Mouse (Mus musculus): ENCODE results near the gene Ugt1a10. TPM values are rescaled to one million over a fixed set of nuclear protein-coding genes. Genes with fewer than 3 reads are reported as not detected.
A peak's percentile ranks its signal among the peaks of the same experiment; 100 is the strongest.

Gene Ugt1a10
- polyA plus RNA-seq, 1 experiment from 2014 or later, result not detected

DNA sequence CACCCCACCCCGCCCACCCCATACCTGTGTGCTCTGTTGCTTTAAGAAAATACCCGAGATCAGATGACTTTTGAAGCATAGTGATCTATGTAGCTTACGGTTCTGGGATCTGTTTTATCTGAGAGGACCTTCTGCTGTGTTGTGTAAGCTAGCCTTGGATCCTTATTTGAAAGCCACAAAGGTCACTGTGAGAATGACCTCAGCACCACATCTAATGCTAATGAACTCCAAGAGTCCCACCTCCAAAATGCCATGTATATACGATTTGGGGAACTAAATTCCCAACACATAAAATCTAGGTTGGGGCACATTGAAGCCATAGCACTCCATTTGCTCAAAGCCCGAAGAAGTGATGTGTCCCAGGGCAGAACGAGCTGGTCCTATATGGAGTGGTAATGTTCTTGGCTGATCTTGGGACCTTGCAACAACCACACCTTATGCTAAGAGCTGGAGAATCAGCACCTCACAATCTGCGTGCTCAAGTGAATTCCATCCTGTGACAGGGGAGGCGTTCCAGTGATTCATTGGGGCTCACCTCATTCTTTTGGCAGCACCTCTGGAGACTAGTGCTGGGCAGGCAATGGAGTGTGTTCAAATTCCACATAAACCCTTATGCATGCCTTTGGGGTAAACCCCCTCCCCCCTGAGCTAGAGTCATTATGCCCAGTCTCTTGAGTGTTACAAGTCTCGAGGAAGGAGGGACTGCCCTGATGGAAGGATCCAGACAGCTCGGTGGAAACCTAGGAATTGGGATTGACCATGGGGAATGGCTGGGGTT, 201.9 kb downstream of the Ugt1a10 start:
- Histone ChIP-seq H3K27me3 (ENCODE audit: control insufficient read depth, insufficient read depth, low read length) (no peaks in the 10 kb centered on the region), H3K27ac (ENCODE audit: low read length) (no peak overlapping the region), H3K4me1 (ENCODE audit: control insufficient read depth, insufficient read depth, low read length) (no peaks in the 10 kb centered on the region; the same call in 1 of the 2 replicates), H3K4me2 (replicated peaks; ENCODE audit: low read depth, low read length) (no peak overlapping the region), H3K9ac (replicated peaks; ENCODE audit: low read depth, low read length) (no peak overlapping the region), H3K36me3 (ENCODE audit: control insufficient read depth, insufficient read depth, low read length) (peaks cover 23% of the 10 kb centered on the region; the same call in 1 of the 2 replicates), H3K9me3 (ENCODE audit: control insufficient read depth, low read depth, low read length) (peaks cover 33% of the 10 kb centered on the region), H3K4me3 (ENCODE audit: low read depth, low read length) (no peak overlapping the region)
- WGBS, result 75% methylated on average over 10 of the region's 10 CpGs
- ATAC-seq (ENCODE audit: insufficient number of reproducible peaks, insufficient read depth, low FRiP score, low read depth), result no peak

DNA sequence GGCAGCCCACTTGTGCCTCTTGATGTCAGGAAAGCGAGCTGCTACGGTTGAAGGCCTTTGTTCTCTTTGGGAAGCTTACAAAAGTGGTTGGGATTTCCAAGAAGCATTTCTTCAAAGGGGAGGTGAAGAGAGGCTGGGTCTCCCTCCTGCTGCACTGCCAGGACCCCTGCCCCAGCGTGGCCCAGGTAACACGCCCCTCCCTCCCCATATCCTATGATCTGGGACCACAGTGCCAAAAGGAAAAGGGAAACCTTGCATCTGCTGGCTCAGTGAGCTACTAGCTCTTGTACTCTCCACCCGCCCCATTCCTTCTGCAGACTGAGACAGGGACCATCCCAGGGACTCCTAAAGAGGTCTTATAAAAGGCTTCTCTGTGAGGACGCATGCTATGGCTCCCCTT, 202.5 kb downstream of the Ugt1a10 start:
- no peak overlapping the region for H3K27ac ChIP-seq (ENCODE audit: low read length)
- peaks cover 27% of the 10 kb centered on the region for H3K9me3 ChIP-seq (ENCODE audit: control insufficient read depth, low read depth, low read length)
- no peak for ATAC-seq (ENCODE audit: insufficient number of reproducible peaks, insufficient read depth, low FRiP score, low read depth)
- peaks cover 29% of the 10 kb centered on the region for H3K36me3 ChIP-seq (ENCODE audit: control insufficient read depth, insufficient read depth, low read length)
- no peak overlapping the region for H3K4me3 ChIP-seq (ENCODE audit: low read depth, low read length)
- peaks cover 4% of the 10 kb centered on the region; the same call in 1 of the 2 replicates for H3K4me1 ChIP-seq (ENCODE audit: control insufficient read depth, insufficient read depth, low read length)
- no peak overlapping the region for H3K9ac ChIP-seq (replicated peaks; ENCODE audit: low read depth, low read length)
- WGBS, result 80% methylated on average over 6 of the region's 6 CpGs
- H3K27me3 ChIP-seq (ENCODE audit: control insufficient read depth, insufficient read depth, low read length), result no peaks in the 10 kb centered on the region
- no peak overlapping the region for H3K4me2 ChIP-seq (replicated peaks; ENCODE audit: low read depth, low read length)

- Histone ChIP-seq H3K9me3 (ENCODE audit: control insufficient read depth, low read depth, low read length) (peaks cover 24% of the 10 kb centered on the region), H3K27ac (ENCODE audit: low read length) (no peak overlapping the region), H3K36me3 (ENCODE audit: control insufficient read depth, insufficient read depth, low read length) (peaks cover 36% of the 10 kb centered on the region), H3K4me1 (ENCODE audit: control insufficient read depth, insufficient read depth, low read length) (peaks cover 4% of the 10 kb centered on the region; the same call in 1 of the 2 replicates), H3K4me2 (replicated peaks; ENCODE audit: low read depth, low read length) (no peak overlapping the region), H3K9ac (replicated peaks; ENCODE audit: low read depth, low read length) (no peak overlapping the region), H3K4me3 (ENCODE audit: low read depth, low read length) (no peak overlapping the region), H3K27me3 (ENCODE audit: control insufficient read depth, insufficient read depth, low read length) (no peaks in the 10 kb centered on the region)
- 68% methylated on average over 6 of the region's 6 CpGs for WGBS
- ATAC-seq (ENCODE audit: insufficient number of reproducible peaks, insufficient read depth, low FRiP score, low read depth), result no peak
Measured at GRCm38 (mm10) chr1:88258361-88258760, 203.2 kb downstream of the Ugt1a10 start.

- 60% methylated on average over 8 of the region's 8 CpGs for WGBS
- Histone ChIP-seq H3K4me3 (ENCODE audit: low read depth, low read length) (no peak overlapping the region), H3K4me2 (replicated peaks; ENCODE audit: low read depth, low read length) (no peak overlapping the region), H3K9ac (replicated peaks; ENCODE audit: low read depth, low read length) (no peak overlapping the region), H3K9me3 (ENCODE audit: control insufficient read depth, low read depth, low read length) (peaks cover 21% of the 10 kb centered on the region), H3K4me1 (ENCODE audit: control insufficient read depth, insufficient read depth, low read length) (peaks cover 4% of the 10 kb centered on the region; the same call in 1 of the 2 replicates), H3K27me3 (ENCODE audit: control insufficient read depth, insufficient read depth, low read length) (no peaks in the 10 kb centered on the region), H3K36me3 (ENCODE audit: control insufficient read depth, insufficient read depth, low read length) (peaks cover 43% of the 10 kb centered on the region), H3K27ac (ENCODE audit: low read length) (no peak overlapping the region)
- ATAC-seq (ENCODE audit: insufficient number of reproducible peaks, insufficient read depth, low FRiP score, low read depth), result no peak
Measured at GRCm38 (mm10) chr1:88258881-88259642, 203.9 kb downstream of the Ugt1a10 start.

- peaks cover 4% of the 10 kb centered on the region; the same call in 1 of the 2 replicates for H3K4me1 ChIP-seq (ENCODE audit: control insufficient read depth, insufficient read depth, low read length)
- no peak overlapping the region for H3K4me2 ChIP-seq (replicated peaks; ENCODE audit: low read depth, low read length)
- WGBS, result 66% methylated on average over 4 of the region's 4 CpGs
- peaks cover 48% of the 10 kb centered on the region for H3K36me3 ChIP-seq (ENCODE audit: control insufficient read depth, insufficient read depth, low read length)
- no peak for ATAC-seq (ENCODE audit: insufficient number of reproducible peaks, insufficient read depth, low FRiP score, low read depth)
- H3K4me3 ChIP-seq (ENCODE audit: low read depth, low read length), result no peak overlapping the region
- H3K9me3 ChIP-seq (ENCODE audit: control insufficient read depth, low read depth, low read length), result peaks cover 19% of the 10 kb centered on the region
- no peak overlapping the region for H3K9ac ChIP-seq (replicated peaks; ENCODE audit: low read depth, low read length)
- no peak overlapping the region for H3K27ac ChIP-seq (ENCODE audit: low read length)
- H3K27me3 ChIP-seq (ENCODE audit: control insufficient read depth, insufficient read depth, low read length), result no peaks in the 10 kb centered on the region
Measured at GRCm38 (mm10) chr1:88259643-88260024, 204.4 kb downstream of the Ugt1a10 start.

GRCm38 (mm10) chr1:88260114-88260513, 204.9 kb downstream of the Ugt1a10 start:
- no peak overlapping the region for H3K9ac ChIP-seq (replicated peaks; ENCODE audit: low read depth, low read length)
- H3K27me3 ChIP-seq (ENCODE audit: control insufficient read depth, insufficient read depth, low read length), result no peaks in the 10 kb centered on the region
- H3K4me1 ChIP-seq (ENCODE audit: control insufficient read depth, insufficient read depth, low read length), result peaks cover 4% of the 10 kb centered on the region; the same call in 1 of the 2 replicates
- no peak overlapping the region for H3K4me3 ChIP-seq (ENCODE audit: low read depth, low read length)
- H3K36me3 ChIP-seq (ENCODE audit: control insufficient read depth, insufficient read depth, low read length), result peaks cover 53% of the 10 kb centered on the region
- H3K4me2 ChIP-seq (replicated peaks; ENCODE audit: low read depth, low read length), result no peak overlapping the region
- H3K9me3 ChIP-seq (ENCODE audit: control insufficient read depth, low read depth, low read length), result peaks cover 14% of the 10 kb centered on the region
- peak; percentile 2; the same call in 1 of the 2 replicates for ATAC-seq (ENCODE audit: insufficient number of reproducible peaks, insufficient read depth, low FRiP score, low read depth)
- WGBS, result 75% methylated on average over 6 of the region's 6 CpGs
- H3K27ac ChIP-seq (ENCODE audit: low read length), result no peak overlapping the region

DNA sequence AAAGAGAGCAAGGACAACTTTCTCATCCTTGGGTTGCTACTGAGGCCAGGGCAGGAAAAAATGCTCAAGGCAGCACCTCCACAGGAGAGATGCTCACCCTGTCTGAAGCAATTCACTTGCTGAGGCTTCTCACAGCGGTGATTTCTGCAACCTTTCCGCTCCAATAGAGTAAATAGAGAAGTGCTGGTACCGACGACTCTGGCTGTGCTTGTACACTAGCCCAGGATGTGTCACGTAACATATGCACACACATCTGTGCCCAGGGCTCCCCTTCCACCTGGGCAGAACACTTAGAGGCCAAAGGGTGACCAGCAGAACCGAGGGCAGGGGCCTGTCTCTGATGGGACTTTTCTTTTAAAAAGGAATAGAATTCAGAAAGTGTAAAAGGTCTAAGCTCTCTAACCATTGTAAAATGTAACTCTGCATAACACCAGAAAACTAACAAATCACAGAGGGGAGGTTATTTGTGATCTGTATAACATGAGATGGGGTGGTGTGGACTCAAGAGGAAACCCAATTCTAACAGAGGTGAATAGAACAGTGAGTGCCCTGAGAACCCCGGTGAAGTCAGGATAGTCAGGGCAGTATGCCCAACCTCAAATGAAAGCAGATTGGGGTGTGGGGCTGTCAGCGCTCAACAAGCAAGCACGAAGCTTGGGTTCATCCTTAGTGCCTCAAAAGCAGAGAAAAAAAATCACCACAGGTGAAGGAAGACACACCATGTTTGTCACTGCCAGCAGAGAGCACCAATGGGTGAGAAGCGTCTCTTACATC, 205.6 kb downstream of the Ugt1a10 start:
- WGBS, result 81% methylated on average over 10 of the region's 10 CpGs
- H3K4me2 ChIP-seq (replicated peaks; ENCODE audit: low read depth, low read length), result no peak overlapping the region
- no peak overlapping the region for H3K4me3 ChIP-seq (ENCODE audit: low read depth, low read length)
- no peak for ATAC-seq (ENCODE audit: insufficient number of reproducible peaks, insufficient read depth, low FRiP score, low read depth)
- H3K9ac ChIP-seq (replicated peaks; ENCODE audit: low read depth, low read length), result no peak overlapping the region
- H3K36me3 ChIP-seq (ENCODE audit: control insufficient read depth, insufficient read depth, low read length), result peaks cover 60% of the 10 kb centered on the region
- H3K27ac ChIP-seq (ENCODE audit: low read length), result no peak overlapping the region
- peaks cover 4% of the 10 kb centered on the region; the same call in 1 of the 2 replicates for H3K4me1 ChIP-seq (ENCODE audit: control insufficient read depth, insufficient read depth, low read length)
- H3K9me3 ChIP-seq (ENCODE audit: control insufficient read depth, low read depth, low read length), result peaks cover 9% of the 10 kb centered on the region; the same call in 1 of the 2 replicates
- no peaks in the 10 kb centered on the region for H3K27me3 ChIP-seq (ENCODE audit: control insufficient read depth, insufficient read depth, low read length)

DNA sequence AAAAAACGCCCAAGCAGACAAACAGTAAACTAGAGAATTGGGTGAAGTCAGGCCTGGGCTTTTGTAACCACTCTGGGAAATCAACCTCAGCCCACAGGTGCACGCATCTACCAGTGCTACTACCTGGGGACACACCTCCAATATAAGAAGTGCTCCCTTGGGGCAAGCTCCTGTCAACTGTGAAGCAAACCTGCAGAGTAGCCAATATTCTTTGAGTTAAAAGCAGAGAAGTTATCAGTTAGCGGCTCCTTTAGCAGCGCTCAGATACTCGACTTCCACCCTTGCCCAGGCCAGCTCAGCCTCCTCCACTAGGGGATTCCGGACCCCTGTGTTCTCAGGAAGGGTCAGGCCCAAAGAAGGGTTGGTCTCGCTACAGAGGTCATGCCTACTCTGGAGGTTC, 206.5 kb downstream of the Ugt1a10 start:
- Histone ChIP-seq H3K4me3 (ENCODE audit: low read depth, low read length) (no peak overlapping the region), H3K9ac (replicated peaks; ENCODE audit: low read depth, low read length) (no peak overlapping the region), H3K27me3 (ENCODE audit: control insufficient read depth, insufficient read depth, low read length) (no peaks in the 10 kb centered on the region), H3K4me1 (ENCODE audit: control insufficient read depth, insufficient read depth, low read length) (peaks cover 4% of the 10 kb centered on the region; the same call in 1 of the 2 replicates), H3K9me3 (ENCODE audit: control insufficient read depth, low read depth, low read length) (no peaks in the 10 kb centered on the region; the same call in 1 of the 2 replicates), H3K36me3 (ENCODE audit: control insufficient read depth, insufficient read depth, low read length) (peaks cover 69% of the 10 kb centered on the region), H3K27ac (ENCODE audit: low read length) (no peak overlapping the region), H3K4me2 (replicated peaks; ENCODE audit: low read depth, low read length) (no peak overlapping the region)
- WGBS, result 84% methylated on average over 7 of the region's 7 CpGs
- no peak for ATAC-seq (ENCODE audit: insufficient number of reproducible peaks, insufficient read depth, low FRiP score, low read depth)

Data from stomach, embryonic 14.5 days (tissue).